Mouse (Mus musculus) liver, embryonic 14.5 days (tissue): ENCODE measurements around the gene Fam193a. TPM values are rescaled to one million over a fixed set of nuclear protein-coding genes. Genes with fewer than 3 reads are reported as not detected.

Experiments used
- ATAC-seq: fragments of 200-750 bp; cut with Nextera tagmentation; 2 replicates; pipeline ENCODE4 v1.8.0; 2017; ENCODE audit warnings: moderate number of reproducible peaks, mild to moderate bottlenecking, moderate library complexity; ENCODE audit not compliant: insufficient read depth
- DNase-seq, 3 experiments: peaks; one replicate each; pipeline ENCODE4 v3.0.0-alpha.2; 2012 to 2013; ENCODE audit warnings: low read depth in 3 of 3, low spot score in 3 of 3
- H3K27ac ChIP-seq: fragments of 300-500 bp; sonication (generic); 2 replicates; pipeline ENCODE4 v1.5.1; 2014; ENCODE audit warnings: moderate library complexity, mild to moderate bottlenecking, control low read depth, inconsistent platforms
- H3K27me3 ChIP-seq: fragments of 300-500 bp; sonication (generic); 2 replicates; pipeline ENCODE4 v1.6.1; 2014; ENCODE audit warnings: mild to moderate bottlenecking, low read length, moderate library complexity; ENCODE audit not compliant: control insufficient read depth, insufficient read depth
- H3K36me3 ChIP-seq: fragments of 300-500 bp; sonication (generic); replicated peaks from 2 replicates; pipeline ENCODE4 v1.6.1; 2014; ENCODE audit warnings: low read depth; ENCODE audit not compliant: control insufficient read depth, insufficient read depth
- H3K4me1 ChIP-seq, 2 experiments: fragments of 200-500 bp in 1 of 2; fragments of 300-500 bp in 1 of 2; sonication (generic) in 1 of 2; replicated peaks; 2 replicates each; pipeline ENCODE4 v1.6.1; 2012 to 2014; ENCODE audit warnings: antibody characterized with exemption in 1 of 2, inconsistent platforms in 1 of 2, low read length in 1 of 2; ENCODE audit not compliant: control insufficient read depth in 2 of 2, insufficient read depth in 2 of 2
- H3K4me2 ChIP-seq: fragments of 300-500 bp; sonication (generic); 2 replicates; pipeline ENCODE4 v1.6.1; 2014; ENCODE audit warnings: low read depth, mild to moderate bottlenecking, control low read depth, moderate library complexity
- H3K4me3 ChIP-seq, 2 experiments: fragments of 200-500 bp in 1 of 2; fragments of 300-500 bp in 1 of 2; sonication (generic) in 1 of 2; 2 replicates each; pipeline ENCODE4 v1.5.1; 2012 to 2014; ENCODE audit warnings: low read depth in 2 of 2, low read length in 2 of 2, mild to moderate bottlenecking in 2 of 2, control low read depth in 1 of 2, inconsistent platforms in 1 of 2, moderate library complexity in 1 of 2; ENCODE audit not compliant: insufficient read depth in 1 of 2
- H3K9ac ChIP-seq: fragments of 300-500 bp; sonication (generic); replicated peaks from 2 replicates; pipeline ENCODE4 v1.6.1; 2014; ENCODE audit warnings: mild to moderate bottlenecking, control low read depth, moderate library complexity
- H3K9me3 ChIP-seq: fragments of 300-500 bp; sonication (generic); 2 replicates; pipeline ENCODE4 v1.6.1; 2016; ENCODE audit warnings: low read length, mixed read lengths; ENCODE audit not compliant: control insufficient read depth
- CTCF ChIP-seq: IDR thresholded peaks from 2 replicates; pipeline ENCODE4 v1.5.1; 2016; ENCODE audit warnings: antibody characterized with exemption, low read depth, control low read depth
- EP300 ChIP-seq: IDR thresholded peaks from 2 replicates; pipeline ENCODE4 v1.6.1; 2016; ENCODE audit warnings: antibody characterized with exemption, low read depth
- WGBS: fragments of 180-500 bp; shearing (Covaris S2); extraction: QIAGEN DNeasy Blood & Tissue Kit; methylation state at CpG from one replicate; pipeline ENCODE4 v1.1.7; 2014; ENCODE audit not compliant: insufficient replicate concordance; 5-methylcytosine and 5-hydroxymethylcytosine counted together
- polyA plus RNA-seq, 2 experiments: library from polyadenylated mRNA; depleted of rRNA in 1 of 2; stranded (reverse) in 1 of 2; unstranded in 1 of 2; fragments of >200 nt; fragmentation: Nextera tagmentation in 1 of 2; extraction: Ambion mirVana in 1 of 2; gene quantifications; 2 replicates each; pipeline versions ENCODE4 v1.2.1 to v1.2.3; 2012 to 2014

The Fam193a gene
- polyA plus RNA-seq, 2 experiments: 2.9 to 6.4 TPM

DNA sequence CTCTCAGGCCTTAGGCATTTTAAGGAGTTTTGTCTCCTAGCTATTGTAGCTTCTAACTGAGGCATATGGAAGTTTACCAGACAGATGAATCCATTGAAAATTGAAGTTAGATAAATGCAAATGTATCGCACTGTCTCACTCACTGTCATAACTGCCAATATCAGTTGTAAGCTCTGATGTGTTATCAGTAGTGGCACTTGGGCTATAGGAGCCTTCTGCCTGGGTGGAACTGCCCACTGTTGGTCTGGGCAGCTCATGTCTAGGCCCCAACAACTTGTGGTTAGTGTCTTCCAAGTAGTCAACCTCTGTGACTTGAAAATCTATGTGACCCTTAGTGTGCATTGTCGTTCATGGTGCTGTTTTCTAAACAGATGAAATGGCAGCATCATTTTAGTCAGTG lies 72.1 kb downstream of the Fam193a start:
- 53% methylated on average over 2 of the region's 2 CpGs for WGBS
- no peak for DNase-seq
- H3K4me3 ChIP-seq: no peak overlapping the region
- H3K4me1 ChIP-seq: peaks cover 0 to 8% of the 10 kb centered on the region in 2 experiments; a peak in 3 of 4 replicates
- no peak overlapping the region for H3K9ac ChIP-seq
- H3K4me2 ChIP-seq: no peak overlapping the region
- no peak overlapping the region for H3K27ac ChIP-seq
- TF ChIP-seq CTCF (no peak), EP300 (no peak)
- no peak for ATAC-seq
- H3K9me3 ChIP-seq: no peaks in the 10 kb centered on the region
- H3K36me3 ChIP-seq: peaks cover 32% of the 10 kb centered on the region
- no peaks in the 10 kb centered on the region for H3K27me3 ChIP-seq

- Histone ChIP-seq H3K27me3 (no peaks in the 10 kb centered on the region), H3K9ac (no peak overlapping the region), H3K27ac (no peak overlapping the region), H3K9me3 (no peaks in the 10 kb centered on the region), H3K36me3 (peaks cover 28% of the 10 kb centered on the region), H3K4me2 (no peak overlapping the region), H3K4me3 (no peak overlapping the region), H3K4me1 (peaks cover 0 to 5% of the 10 kb centered on the region in 2 experiments; a peak in 2 of 4 replicates)
- 86% methylated on average over 9 of the region's 9 CpGs for WGBS
- ATAC-seq (no peak), DNase-seq (no peak)
- no peak for TF ChIP-seq CTCF
- TF ChIP-seq EP300: no peak
Observed at GRCm38 (mm10) chr5:34446207-34446606, 76.5 kb downstream of the Fam193a start.

DNA sequence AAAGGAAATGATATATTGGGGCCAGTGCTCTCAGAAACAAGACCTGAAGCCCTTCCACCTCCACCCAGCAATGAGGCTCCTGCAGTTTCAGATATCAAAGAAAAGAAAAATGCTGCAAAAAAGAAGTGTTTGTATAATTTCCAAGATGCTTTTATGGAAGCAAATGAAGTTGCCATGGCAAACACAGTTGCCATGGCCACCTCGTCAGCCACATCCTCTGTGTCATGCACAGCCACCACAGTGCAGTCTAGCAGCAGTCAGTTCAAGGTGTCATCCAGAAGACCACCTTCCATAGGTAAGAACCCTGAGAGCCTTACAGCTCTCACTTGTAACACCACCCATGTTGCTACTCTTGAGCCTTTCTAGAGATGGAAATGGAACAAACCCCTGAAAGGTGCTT lies 89.3 kb downstream of the Fam193a start:
- no peak for ATAC-seq
- WGBS: 73% methylated on average over 1 of the region's 1 CpGs

GRCm38 (mm10) chr5:34461294-34461693 lies 91.6 kb downstream of the Fam193a start:
- H3K9me3 ChIP-seq: no peaks in the 10 kb centered on the region
- H3K4me3 ChIP-seq: no peak overlapping the region
- no peaks in the 10 kb centered on the region for H3K4me1 ChIP-seq
- H3K36me3 ChIP-seq: peaks cover 54% of the 10 kb centered on the region
- DNase-seq (no peak), ATAC-seq (no peak)
- no peaks in the 10 kb centered on the region for H3K27me3 ChIP-seq
- no peak overlapping the region for H3K9ac ChIP-seq
- TF ChIP-seq EP300 (no peak), CTCF (no peak)
- H3K27ac ChIP-seq: no peak overlapping the region
- WGBS: 90% methylated on average over 4 of the region's 4 CpGs
- H3K4me2 ChIP-seq: no peak overlapping the region

More for the DNA sequence above, 89.3 kb downstream of the Fam193a start:
- H3K4me1 ChIP-seq: no peaks in the 10 kb centered on the region
- H3K4me3 ChIP-seq: no peak overlapping the region
- TF ChIP-seq EP300 (no peak), CTCF (no peak)
- no peaks in the 10 kb centered on the region for H3K9me3 ChIP-seq
- no peak overlapping the region for H3K27ac ChIP-seq
- no peak overlapping the region for H3K9ac ChIP-seq
- peaks cover 34% of the 10 kb centered on the region for H3K36me3 ChIP-seq
- no peaks in the 10 kb centered on the region for H3K27me3 ChIP-seq
- DNase-seq: no peak
- H3K4me2 ChIP-seq: no peak overlapping the region

GRCm38 (mm10) chr5:34461841-34462240 lies 92.1 kb downstream of the Fam193a start:
- Histone ChIP-seq H3K4me1 (0 out of 4 replicates have a peak, but pooled peaks cover 0 to under 1% of the 10 kb centered on the region in 2 experiments), H3K9me3 (no peaks in the 10 kb centered on the region), H3K36me3 (peaks cover 59% of the 10 kb centered on the region), H3K9ac (no peak overlapping the region), H3K27ac (no peak overlapping the region), H3K4me3 (no peak overlapping the region), H3K27me3 (no peaks in the 10 kb centered on the region), H3K4me2 (no peak overlapping the region)
- DNase-seq (no peak), ATAC-seq (no peak)
- 81% methylated on average over 6 of the region's 6 CpGs for whole genome bisulfite sequencing
- no peak for TF ChIP-seq CTCF
- TF ChIP-seq EP300: no peak
